Mouse (Mus musculus) spleen, postnatal 36 days (tissue): Measurements from ENCODE around the gene Cactin.

ENCODE experiments used
- DNase-seq, 2 experiments: peaks; one replicate each; pipeline ENCODE4 v3.0.0; 2022; ENCODE audit warnings: low spot score in 2 of 2, mixed read lengths in 1 of 2

The Cactin gene

DNA sequence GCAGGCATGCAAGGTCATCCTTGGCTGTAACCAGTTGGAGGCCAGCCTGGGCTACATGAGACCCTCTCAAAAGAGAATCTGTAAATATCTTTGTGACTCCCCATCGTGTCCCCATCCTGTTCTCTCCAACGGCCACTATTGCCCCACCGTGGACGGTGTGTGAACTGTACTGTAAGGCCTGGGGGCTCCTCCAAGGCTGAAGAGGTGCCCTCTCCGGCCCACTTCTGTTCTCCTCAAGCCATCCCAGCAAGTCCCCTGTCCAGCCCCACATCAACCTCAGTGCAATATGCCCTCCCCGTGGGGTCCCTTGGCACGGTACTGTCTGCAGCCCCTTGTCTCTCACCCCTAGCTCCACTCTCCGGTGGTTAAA, 1.6 kb upstream of the Cactin start:
- no peak for DNase-seq

DNA sequence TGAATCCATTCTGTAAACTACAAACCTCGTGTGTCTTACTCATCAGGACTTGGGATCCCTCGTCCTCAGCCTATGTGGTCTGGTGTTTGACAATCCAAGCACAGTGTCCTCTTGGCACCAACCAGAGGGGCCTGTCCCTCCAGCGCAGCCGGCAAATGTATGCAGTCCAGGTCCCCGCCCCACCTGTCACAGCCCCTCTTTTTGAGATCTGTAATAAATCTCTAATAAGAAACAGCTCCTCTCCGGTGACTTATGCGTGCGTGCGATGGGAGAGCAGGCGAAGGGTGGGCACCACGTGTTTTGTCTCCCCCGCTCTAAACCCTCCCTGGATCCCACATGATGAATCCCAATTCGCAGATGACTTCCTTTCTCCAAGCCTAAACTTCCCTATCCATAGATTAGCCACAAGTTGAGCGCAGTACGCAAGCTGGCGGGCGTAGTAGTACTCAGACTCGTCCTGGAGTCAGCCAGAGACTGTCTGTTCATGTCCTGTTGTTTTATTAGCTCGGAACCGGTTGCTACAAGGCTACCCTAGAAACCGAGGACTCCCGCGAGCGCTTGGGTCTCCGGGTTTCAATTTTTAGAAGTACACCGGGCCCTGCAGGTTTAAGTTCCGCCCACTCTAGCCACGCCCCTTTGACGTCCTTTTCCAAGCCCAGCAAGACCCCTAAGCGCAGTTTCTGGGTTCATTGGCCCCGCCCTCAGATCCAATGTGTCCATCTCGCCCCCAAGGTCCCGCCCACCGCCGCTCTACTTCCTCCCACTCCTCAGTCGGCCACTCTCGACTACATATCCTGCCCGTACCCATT, 958 bp upstream of the Cactin start:
- DNase-seq: peak; percentile 29 to 42

DNA sequence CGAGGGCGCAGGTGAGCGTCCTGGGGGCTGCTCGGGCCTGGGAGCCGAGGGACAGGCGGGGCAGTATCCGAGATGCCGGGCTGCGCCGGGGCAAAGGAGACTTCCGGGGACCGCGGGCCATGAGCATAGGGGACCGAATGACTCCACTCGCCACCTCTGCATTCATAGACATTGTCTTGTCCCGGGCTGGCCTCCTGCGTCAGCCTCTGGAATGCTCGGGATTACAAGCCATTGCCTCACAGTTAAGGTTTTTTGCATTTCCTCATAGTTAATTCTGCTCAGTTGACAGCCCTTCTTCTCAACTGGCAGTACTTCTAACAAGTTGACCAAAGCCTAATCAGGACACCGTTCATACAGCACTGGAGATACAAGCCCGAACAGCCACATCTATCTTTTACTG, 533 bp downstream of the Cactin start:
- DNase-seq: no peak

DNA sequence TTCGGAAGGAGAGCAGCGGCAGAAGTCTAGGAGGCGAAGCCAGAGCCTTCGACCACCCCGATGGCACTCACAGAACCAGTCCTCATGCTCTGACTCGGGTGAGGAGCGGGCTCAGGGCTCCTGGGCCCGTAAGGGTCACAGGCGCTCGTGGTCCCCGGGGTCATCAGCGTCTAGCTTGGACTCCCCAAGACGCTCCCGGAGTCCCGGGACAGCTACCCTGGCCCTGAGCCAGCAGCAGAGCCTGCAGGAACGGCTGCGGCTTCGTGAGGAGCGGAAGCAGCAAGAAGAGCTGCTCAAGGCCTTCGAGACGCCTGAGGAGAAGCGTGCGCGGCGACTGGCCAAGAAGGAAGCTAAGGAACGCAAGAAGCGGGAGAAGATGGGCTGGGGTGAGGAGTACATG, 1.5 kb downstream of the Cactin start:
- DNase-seq: no peak

DNA sequence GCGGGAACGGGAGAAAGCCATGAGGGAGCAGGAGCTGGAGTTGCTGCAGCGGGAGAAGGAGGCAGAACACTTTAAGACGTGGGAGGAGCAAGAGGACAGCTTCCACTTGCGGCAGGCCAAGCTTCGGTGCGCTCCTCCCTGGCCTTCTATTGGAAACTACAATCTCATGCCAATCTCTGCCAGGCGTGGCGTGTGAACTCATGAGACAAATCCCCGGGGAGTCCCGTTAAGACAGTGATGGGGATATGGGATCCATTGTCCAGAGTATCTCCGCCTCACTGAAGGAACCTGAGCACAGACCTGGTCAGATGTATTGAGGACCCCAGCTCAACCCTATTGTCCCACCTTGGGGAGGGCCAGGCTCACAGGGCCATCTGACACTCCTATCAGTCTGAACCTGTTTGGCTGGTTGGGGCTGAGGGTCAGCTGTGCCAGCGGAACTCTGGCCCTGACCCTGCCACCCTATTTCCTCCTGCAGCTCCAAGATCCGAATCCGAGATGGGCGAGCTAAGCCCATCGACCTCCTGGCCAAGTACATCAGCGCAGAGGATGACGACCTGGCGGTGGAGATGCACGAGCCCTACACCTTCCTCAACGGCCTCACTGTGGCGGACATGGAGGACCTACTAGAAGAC, 2.4 kb downstream of the Cactin start:
- DNase-seq: no peak

DNA sequence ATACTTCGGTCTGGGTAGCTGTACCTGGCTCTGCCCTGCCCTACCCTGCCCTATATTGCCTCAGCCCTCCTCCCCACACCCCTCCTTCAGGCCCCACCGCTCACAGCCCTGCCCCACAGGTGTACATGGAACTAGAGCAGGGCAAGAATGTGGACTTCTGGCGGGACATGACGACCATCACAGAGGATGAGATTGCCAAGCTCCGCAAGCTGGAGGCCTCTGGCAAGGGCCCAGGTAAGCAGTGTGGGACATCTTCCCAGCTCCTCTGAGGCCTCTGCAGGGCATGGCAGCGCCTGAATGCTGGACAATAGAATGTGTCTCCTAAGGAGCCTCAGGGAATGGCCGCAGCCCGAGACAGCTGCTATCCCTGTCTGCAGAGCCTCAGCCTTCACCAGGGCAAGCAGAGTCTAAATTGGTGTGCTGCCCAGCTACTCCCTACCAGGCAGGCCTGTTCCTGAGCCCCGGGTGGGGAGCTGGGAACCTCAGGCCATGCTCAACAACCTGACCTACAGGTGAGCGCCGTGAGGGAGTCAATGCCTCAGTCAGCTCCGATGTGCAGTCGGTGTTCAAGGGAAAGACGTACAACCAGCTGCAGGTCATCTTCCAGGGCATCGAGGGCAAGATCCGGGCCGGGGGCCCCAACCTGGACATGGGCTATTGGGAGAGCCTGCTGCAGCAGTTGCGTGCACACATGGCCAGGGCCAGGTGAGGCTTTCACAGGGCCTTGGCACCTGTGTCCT, 3.1 kb downstream of the Cactin start:
- DNase-seq: no peak

DNA sequence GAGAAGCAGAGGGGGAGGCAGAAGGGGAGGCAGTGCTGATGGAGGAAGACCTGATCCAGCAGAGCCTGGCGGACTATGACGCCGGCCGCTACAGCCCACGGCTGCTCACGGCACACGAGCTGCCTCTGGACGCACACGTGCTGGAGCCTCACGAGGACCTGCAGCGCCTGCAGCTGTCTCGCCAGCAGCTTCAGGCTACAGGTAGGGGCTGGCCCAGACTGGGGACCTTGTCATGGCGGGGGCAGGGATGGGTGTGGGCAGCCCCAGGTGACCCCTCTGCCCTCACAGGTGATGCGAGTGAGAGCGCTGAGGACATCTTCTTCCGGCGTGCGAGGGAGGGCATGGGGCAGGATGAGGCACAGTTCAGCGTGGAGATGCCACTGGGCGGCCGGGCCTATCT, 4.3 kb downstream of the Cactin start:
- no peak for DNase-seq

DNA sequence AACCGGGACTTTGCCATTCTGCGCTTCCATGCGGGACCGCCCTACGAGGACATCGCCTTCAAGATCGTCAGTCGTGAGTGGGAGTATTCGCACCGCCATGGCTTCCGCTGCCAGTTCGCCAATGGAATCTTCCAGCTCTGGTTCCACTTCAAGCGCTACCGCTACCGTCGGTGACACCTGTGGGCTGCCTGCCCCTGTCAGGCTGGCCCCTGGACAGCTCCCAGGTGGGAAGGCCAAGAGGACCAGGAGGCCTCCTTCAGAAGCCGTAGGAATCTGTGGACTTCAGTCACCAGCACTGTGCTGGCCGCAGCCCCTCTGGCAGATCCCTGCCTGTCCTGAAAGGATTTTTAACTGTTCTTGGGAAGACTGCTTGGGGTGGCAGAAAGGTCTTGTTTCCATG, 4.9 kb downstream of the Cactin start:
- no peak for DNase-seq

DNA sequence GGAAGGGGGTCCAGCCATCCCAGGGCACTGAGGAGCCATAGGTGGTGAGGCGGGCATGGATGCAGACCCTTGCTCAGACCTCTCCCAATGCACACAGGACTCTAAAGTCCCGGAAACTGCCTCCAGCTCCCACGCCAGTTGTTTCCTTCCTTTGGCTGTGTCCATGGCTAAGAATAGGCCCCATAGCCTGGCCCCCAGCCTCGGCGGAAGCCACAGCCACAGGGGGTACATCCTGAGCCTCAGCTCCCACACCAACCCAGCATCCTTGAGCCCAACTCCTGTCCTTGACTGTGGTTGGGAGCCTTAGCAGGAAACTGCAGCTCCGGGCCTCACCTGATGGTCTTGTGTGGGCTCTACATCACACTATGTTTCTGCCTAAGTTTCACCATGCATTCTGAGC, 6.0 kb downstream of the Cactin start:
- DNase-seq: no peak

DNA sequence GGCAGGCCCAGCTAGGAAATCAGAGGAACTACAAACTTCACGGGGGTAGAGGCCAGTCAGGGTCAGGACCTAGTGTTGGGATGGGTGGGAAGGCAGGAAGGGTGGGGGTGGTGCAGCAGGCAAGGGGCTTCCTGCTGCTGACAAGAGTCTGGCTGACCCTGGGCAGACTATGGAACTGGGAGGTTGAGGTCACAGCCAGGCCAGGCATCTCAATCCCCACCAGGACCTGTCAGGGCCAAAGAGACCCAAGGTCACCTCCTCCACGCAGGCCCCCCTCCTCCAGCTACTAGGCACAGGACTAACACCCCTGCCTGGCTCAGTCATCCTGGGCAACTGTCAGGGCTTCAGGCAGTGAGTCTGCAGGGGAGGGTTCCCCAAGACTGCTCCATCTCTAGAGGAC, 7.1 kb downstream of the Cactin start:
- DNase-seq: no peak

DNA sequence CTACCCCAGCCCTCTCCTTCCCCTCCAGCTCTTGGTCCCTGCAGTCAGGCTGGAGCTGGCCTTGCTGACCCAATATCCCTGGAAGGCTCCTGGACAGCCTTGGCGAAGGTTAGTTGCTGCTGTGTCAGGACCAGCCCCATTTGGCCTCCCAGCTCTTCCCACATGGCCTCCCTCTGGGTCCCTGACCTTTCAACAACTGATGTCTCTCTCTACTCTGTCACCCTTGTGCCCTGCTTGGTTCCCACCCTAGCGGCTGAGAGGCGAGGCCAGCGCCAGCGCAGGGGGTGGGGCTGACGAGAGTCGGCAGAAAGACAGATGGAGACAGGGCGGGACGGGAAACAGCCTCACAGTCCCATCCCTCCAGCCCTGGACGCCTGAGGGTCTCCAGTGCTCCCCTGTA, 7.5 kb downstream of the Cactin start, which contains the start of gene Tbxa2r:
Gene Tbxa2r, plus strand, starts transcription at position 346 of the 400 bp plus-strand sequence.
- DNase-seq: peak; percentile 68 to 74

DNA sequence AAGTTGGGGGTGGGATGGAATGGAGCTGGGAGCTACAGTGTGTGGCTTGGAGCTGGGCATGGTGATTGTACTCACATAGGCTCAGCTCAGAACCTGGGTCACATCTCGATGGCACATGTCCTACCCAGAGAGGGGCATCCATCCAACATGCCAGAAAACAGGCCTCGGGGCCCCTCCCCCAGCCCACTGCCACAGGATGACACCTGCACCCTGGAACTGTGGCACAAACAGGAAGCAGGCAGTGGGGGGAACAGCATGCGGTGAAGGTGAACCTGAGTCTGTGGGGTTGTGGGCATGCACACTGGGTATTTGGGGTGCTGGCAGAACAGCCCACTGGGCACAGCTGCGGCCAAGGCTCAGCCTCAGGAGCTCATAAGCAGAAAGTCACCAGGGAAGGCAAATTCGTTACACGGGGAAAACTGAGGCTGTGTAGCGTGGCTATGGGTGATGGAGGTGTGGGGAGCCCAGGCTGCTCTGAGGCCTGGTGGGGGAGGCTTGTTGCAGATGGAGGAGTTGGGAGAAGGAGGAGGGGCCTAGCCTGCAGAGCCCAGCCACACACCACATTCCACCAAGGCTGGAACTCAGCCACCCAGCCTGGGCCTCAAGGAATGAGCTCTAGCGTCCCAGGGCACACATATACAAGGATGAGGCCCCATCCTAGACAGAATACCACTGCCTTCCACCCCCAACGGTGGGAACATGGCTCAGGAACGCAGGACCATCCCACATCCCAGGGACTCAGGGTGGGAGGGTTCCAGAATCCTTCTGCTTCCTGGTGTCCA, 8.5 kb downstream of the Cactin start:
- DNase-seq: peak; percentile 80 to 82

DNA sequence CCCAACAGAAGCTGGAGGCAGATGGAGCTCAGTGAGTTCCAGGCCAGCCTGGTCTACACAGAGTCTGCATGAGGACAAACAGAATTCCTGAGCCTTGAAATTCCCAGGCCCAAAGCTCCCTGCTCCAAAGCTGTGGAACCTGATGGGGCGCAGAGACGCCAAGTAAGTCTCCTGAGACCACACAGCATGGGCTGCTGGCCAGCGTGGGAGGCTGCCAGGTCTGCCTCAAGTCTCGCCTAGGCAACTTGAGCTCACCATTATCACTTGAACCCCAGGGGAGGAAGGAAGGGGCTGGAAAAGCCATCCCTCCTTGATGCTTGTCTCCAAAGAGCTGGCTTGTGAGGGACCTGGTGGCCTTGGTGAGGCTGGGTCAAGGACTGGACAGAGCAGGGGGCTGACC, 9.1 kb downstream of the Cactin start:
- no peak for DNase-seq

DNA sequence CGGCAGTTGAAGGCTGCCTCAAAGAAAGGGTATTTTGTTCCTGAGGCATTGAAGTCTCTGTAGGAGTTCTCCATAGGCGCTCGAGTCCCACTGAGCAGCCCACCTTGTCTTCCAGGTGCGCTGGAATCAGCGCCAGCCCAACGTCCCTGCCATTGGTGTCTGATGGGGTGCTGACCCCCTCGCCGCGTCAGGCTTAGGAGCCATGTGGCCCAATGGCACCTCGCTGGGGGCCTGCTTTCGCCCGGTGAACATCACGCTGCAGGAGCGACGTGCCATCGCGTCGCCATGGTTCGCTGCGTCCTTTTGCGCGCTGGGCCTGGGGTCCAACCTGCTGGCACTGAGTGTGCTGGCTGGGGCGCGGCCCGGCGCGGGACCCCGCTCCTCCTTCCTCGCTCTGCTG, 11.4 kb downstream of the Cactin start:
- no peak for DNase-seq

DNA sequence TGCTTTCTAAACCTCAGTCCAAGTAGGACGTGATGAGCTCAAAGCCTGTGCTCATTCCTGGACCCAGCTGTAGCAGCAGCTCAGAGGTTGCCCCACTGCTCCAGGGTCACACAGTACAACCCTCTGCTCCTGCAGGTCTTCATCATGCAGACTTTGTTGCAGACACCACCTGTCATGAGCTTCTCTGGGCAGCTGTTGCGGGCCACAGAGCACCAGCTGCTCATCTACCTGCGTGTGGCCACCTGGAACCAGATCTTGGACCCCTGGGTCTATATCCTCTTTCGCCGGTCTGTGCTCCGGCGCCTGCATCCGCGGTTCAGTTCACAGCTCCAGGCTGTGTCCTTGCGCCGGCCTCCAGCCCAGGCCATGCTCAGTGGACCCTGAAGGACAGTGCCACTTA, 13.4 kb downstream of the Cactin start:
- DNase-seq: no peak

DNA sequence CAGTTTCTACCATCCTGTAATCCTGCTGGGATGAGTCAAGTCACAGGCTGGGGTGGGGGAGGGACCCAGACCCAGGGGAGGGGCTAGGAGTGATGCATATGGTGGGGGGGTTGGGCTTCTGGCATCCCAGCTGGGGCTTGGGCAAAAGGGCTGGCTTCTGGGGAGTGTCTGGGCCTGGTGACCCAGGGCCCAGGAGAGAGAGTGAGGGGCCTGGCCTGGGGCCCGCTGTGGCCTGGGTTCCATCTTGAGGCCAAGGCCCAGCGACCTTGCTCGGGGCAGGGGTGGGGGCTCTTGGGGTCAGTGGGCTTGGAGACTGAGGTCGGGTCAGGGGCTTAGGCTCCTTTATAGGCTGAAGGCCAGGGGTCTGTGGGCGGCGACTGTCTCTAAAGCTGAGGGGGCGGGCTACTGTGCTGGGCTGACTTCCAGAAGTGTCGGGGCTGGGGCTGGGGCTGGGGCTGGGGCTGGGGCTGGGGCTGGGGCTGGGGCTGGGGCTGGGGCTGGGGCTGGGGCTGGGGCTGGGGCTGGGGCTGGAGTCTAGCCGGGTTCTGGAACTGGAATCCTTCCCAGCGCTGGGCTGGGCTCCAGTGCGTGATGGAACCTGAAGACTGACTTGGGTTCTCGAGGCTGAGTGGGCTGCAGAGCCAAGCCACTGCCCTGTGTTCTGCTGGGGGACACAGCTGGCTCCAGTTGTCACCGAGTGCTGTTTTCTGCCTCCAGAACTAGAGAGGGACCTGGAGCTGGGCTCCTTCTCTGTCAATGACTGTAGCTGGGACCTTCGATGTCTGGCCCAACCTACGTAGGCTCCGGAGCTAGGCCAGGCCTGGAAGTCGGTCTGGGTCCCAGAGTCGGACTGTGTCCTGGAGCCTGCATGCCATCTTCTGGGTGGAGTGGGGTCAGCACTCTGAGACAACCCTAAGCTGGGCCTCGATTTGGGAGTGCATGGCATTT, 14.8 kb downstream of the Cactin start:
- no peak for DNase-seq

DNA sequence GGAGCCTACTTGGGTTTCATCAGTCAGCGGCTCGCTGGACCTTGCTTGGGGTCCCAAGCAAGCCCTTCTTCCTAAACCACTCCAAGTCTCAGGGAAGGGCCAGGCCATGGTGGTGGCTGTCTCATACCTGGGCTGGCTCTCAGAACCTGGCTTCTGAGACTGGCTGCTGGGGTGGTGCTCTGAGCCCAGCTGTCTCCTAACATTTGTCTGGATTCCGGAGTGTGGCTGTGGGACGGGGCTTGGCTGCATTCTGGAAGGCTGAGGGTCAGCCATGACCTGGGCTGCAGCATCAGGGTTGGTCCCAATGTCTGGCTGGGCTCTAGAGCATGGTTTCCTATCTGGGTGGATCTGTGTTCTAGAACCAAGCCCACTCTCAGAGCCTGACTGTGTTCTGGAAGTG, 15.7 kb downstream of the Cactin start:
- no peak for DNase-seq

DNA sequence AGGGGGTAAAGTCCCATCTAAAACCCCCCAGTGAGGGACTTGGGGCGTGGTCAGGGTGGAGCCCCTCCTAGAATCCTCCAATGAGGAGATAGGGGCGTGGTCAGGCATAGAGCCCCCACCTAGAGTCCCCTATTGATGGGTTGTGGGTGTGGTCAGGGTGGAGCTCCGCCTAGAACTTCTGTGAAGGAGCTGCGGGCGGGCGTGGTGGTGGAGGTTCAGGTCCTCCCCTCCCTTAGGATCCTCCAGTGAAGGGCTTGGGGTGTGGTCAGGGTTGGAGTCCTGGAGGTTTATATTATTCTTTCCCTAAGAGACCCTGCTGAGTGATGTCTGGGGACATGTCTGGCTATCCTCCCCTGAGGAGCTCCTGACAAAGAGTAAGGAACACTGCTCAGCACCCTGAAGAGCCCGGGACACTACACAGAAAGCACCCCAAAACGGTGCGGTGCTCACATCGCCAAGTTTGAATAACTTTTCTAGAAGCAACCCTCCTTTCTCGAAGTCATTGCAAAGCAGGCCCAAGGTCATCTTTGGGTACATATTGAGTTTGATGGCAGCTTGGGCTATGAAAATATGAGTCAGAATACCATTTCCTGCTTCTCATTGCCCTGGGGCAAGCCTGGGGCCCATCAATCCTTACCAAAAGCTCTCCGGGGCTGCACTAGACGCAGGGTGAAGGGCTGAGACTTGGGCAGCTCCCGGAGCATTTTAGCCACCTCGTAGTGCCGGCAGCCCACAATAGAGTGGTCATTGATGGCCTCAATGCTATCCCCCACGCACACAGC, 19.8 kb downstream of the Cactin start:
- DNase-seq: no peak

DNA sequence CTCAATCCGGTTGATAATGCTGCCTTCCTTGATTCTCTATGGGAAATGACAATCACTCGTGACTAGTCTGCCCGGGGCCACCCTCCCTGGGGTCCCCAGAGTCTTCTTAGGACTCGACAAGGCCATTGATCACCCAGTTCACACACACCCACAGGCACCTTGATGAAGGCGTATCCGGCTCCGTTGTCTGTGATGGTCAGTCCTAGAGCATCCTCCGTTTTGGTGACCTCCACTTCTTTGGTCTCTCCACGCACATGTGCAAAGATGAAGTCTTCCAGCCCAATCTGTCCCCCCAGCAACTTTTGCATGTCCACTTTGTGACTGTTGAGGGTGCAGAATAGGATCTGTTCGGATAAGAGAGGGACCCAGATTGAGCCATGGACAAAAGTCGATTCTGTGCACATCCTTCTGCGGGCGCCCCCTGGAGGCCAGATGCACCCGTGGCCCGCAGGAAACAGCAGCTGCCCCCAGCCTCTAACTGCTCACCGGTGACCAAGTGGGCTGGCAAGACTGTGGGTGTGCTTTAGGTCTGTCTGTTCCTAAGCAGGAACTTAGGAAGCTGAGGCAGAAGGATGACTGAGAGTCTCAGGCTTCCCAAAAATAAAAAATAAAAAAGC, 20.5 kb downstream of the Cactin start:
- peak; percentile 56 to 66 for DNase-seq
